Mouse (Mus musculus) cortical plate, adult 2 months (tissue): Measurements from ENCODE around the gene Neurl3. TPM values are rescaled to one million over a fixed set of nuclear protein-coding genes. Genes with fewer than 3 reads are reported as not detected.

ENCODE experiments used
- H3K27ac ChIP-seq: fragments of 200-500 bp; 2 replicates; pipeline ENCODE4 v1.5.1; 2012; ENCODE audit warnings: low read length, control low read depth, inconsistent platforms; ENCODE audit not compliant: insufficient read depth
- H3K4me1 ChIP-seq: fragments of 200-500 bp; 2 replicates; pipeline ENCODE4 v1.6.1; 2011; ENCODE audit warnings: low read length; ENCODE audit not compliant: control insufficient read depth, insufficient read depth
- H3K4me3 ChIP-seq: fragments of 200-500 bp; 2 replicates; pipeline ENCODE4 v1.5.1; 2011; ENCODE audit warnings: mild to moderate bottlenecking, low read length, control low read depth; ENCODE audit not compliant: insufficient read depth
- CTCF ChIP-seq: fragments of 200-500 bp; IDR thresholded peaks from 2 replicates; pipeline ENCODE4 v1.5.1; 2011; ENCODE audit warnings: mild to moderate bottlenecking, control low read depth, low read length; ENCODE audit not compliant: insufficient read depth; ENCODE audit errors: extremely low read depth
- POLR2A ChIP-seq: fragments of 200-500 bp; IDR thresholded peaks from 2 replicates; pipeline ENCODE4 v1.6.1; 2011; ENCODE audit warnings: mild to moderate bottlenecking, low read length, control low read depth; ENCODE audit not compliant: insufficient read depth; ENCODE audit errors: extremely low read depth
- polyA plus RNA-seq: library from polyadenylated mRNA; depleted of rRNA; stranded (reverse); fragments of >200 nt; gene quantifications from 2 replicates; pipeline ENCODE4 v1.2.3, GENCODE M21; 2012

Neurl3 gene
- polyA plus RNA-seq, 1 experiment = 0.94 TPM

GRCm38 (mm10) chr1:36273288-36273687 is 1.2 kb downstream of the Neurl3 start:
- no peak overlapping the region for H3K4me3 ChIP-seq
- TF ChIP-seq CTCF (no peak), POLR2A (no peak)
- H3K27ac ChIP-seq = no peak overlapping the region
- no peaks in the 10 kb centered on the region for H3K4me1 ChIP-seq

GRCm38 (mm10) chr1:36272546-36272945 is 1.9 kb downstream of the Neurl3 start:
- Histone ChIP-seq H3K4me3 (no peak overlapping the region), H3K4me1 (no peaks in the 10 kb centered on the region), H3K27ac (no peak overlapping the region)
- TF ChIP-seq POLR2A (no peak), CTCF (no peak)

GRCm38 (mm10) chr1:36271516-36272230 is 2.8 kb downstream of the Neurl3 start:
- Histone ChIP-seq H3K27ac (no peak overlapping the region), H3K4me1 (no peaks in the 10 kb centered on the region), H3K4me3 (no peak overlapping the region)
- TF ChIP-seq CTCF (no peak), POLR2A (no peak)

- no peaks in the 10 kb centered on the region for H3K4me1 ChIP-seq
- no peak overlapping the region for H3K27ac ChIP-seq
- H3K4me3 ChIP-seq = no peak overlapping the region
- TF ChIP-seq POLR2A (no peak), CTCF (no peak)
Measured at GRCm38 (mm10) chr1:36270666-36271065, 3.8 kb downstream of the Neurl3 start.

GRCm38 (mm10) chr1:36269121-36269795 is 5.2 kb downstream of the Neurl3 start:
- no peak for TF ChIP-seq POLR2A
- TF ChIP-seq CTCF = no peak
- Histone ChIP-seq H3K27ac (no peak overlapping the region), H3K4me1 (no peaks in the 10 kb centered on the region), H3K4me3 (no peak overlapping the region)

GRCm38 (mm10) chr1:36267595-36267994 is 6.9 kb downstream of the Neurl3 start:
- Histone ChIP-seq H3K27ac (no peak overlapping the region), H3K4me1 (no peaks in the 10 kb centered on the region), H3K4me3 (no peak overlapping the region)
- TF ChIP-seq POLR2A (no peak), CTCF (no peak)

GRCm38 (mm10) chr1:36266293-36266692 is 8.2 kb downstream of the Neurl3 start:
- no peak overlapping the region for H3K4me3 ChIP-seq
- H3K27ac ChIP-seq = no peak overlapping the region
- no peaks in the 10 kb centered on the region for H3K4me1 ChIP-seq
- TF ChIP-seq POLR2A (no peak), CTCF (no peak)

GRCm38 (mm10) chr1:36263833-36264488 is 10.5 kb downstream of the Neurl3 start:
- TF ChIP-seq POLR2A = no peak
- no peak for TF ChIP-seq CTCF
- Histone ChIP-seq H3K4me1 (no peaks in the 10 kb centered on the region), H3K4me3 (no peak overlapping the region), H3K27ac (no peak overlapping the region)

GRCm38 (mm10) chr1:36261708-36262504 is 12.6 kb downstream of the Neurl3 start:
- Histone ChIP-seq H3K4me3 (no peak overlapping the region), H3K4me1 (no peaks in the 10 kb centered on the region), H3K27ac (no peak overlapping the region)
- TF ChIP-seq CTCF (no peak), POLR2A (no peak)
